Mouse (Mus musculus) thymus, adult 2 months (tissue): ENCODE results near the gene Paqr8. TPM values are rescaled to one million over a fixed set of nuclear protein-coding genes. Genes with fewer than 3 reads are reported as not detected.

Experiments used
- DNase-seq: peaks from one replicate; pipeline ENCODE4 v3.0.0; 2021
- H3K27ac ChIP-seq: fragments of 200-500 bp; 2 replicates; pipeline ENCODE4 v1.5.1; 2012; ENCODE audit warnings: low read length, control low read depth; ENCODE audit not compliant: control insufficient read depth, insufficient read depth
- H3K27me3 ChIP-seq: fragments of 200-500 bp; 2 replicates; pipeline ENCODE4 v1.6.1; 2012; ENCODE audit warnings: mild to moderate bottlenecking, low read length, moderate library complexity, mixed read lengths; ENCODE audit not compliant: control insufficient read depth, insufficient read depth
- H3K36me3 ChIP-seq: fragments of 200-500 bp; 2 replicates; pipeline ENCODE4 v1.6.1; 2012; ENCODE audit warnings: mild to moderate bottlenecking, low read length, moderate library complexity; ENCODE audit not compliant: control insufficient read depth, insufficient read depth
- H3K4me1 ChIP-seq: fragments of 200-500 bp; replicated peaks from 2 replicates; pipeline ENCODE4 v1.6.1; 2012; ENCODE audit warnings: low read length; ENCODE audit not compliant: control insufficient read depth, insufficient read depth
- H3K4me3 ChIP-seq: fragments of 200-500 bp; 2 replicates; pipeline ENCODE4 v1.5.1; 2012; ENCODE audit warnings: mild to moderate bottlenecking, low read length, control low read depth, moderate library complexity; ENCODE audit not compliant: control insufficient read depth, insufficient read depth
- CTCF ChIP-seq: fragments of 200-500 bp; IDR thresholded peaks from 2 replicates; pipeline ENCODE4 v1.5.1; 2012; ENCODE audit warnings: mild to moderate bottlenecking, control low read depth, low read length, moderate library complexity, borderline replicate concordance; ENCODE audit not compliant: control insufficient read depth, poor library complexity, insufficient read depth; ENCODE audit errors: extremely low read depth
- POLR2A ChIP-seq: fragments of 200-500 bp; IDR thresholded peaks from 2 replicates; pipeline ENCODE4 v1.6.1; 2012; ENCODE audit warnings: mild to moderate bottlenecking, low read length, control low read depth, moderate library complexity; ENCODE audit not compliant: control insufficient read depth, poor library complexity, insufficient read depth; ENCODE audit errors: extremely low read depth
- WGBS: fragments of 180-500 bp; shearing (Covaris S2); methylation state at CpG from one replicate; pipeline ENCODE4 v1.1.7; 2018; 5-methylcytosine and 5-hydroxymethylcytosine counted together
- polyA plus RNA-seq: library from polyadenylated mRNA; depleted of rRNA; stranded (reverse); fragments of >200 nt; gene quantifications from 2 replicates; pipeline ENCODE4 v1.2.3, GENCODE M21; 2012

The Paqr8 gene
- polyA plus RNA-seq, 1 experiment = 9.6 TPM

DNA sequence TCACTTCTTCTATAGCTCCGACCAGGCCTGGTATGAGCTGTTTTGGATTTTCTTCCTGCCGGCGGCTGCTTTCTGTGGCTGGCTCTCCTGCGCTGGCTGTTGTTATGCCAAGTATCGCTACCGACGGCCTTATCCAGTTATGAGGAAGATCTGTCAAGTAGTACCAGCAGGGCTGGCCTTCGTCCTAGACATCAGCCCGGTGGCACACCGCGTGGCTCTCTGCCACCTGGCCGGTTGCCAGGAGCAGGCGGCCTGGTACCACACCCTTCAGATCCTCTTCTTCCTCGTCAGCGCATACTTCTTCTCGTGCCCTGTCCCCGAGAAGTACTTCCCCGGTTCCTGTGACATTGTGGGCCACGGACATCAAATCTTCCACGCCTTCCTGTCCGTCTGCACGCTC lies 44.7 kb downstream of the Paqr8 start:
- WGBS = 91% methylated on average over 22 of the region's 22 CpGs
- Histone ChIP-seq H3K36me3 (no peaks in the 10 kb centered on the region), H3K4me3 (no peak overlapping the region), H3K27ac (no peak overlapping the region), H3K4me1 (no peaks in the 10 kb centered on the region), H3K27me3 (no peaks in the 10 kb centered on the region)
- DNase-seq = no peak
- TF ChIP-seq CTCF (no peak), POLR2A (no peak)

DNA sequence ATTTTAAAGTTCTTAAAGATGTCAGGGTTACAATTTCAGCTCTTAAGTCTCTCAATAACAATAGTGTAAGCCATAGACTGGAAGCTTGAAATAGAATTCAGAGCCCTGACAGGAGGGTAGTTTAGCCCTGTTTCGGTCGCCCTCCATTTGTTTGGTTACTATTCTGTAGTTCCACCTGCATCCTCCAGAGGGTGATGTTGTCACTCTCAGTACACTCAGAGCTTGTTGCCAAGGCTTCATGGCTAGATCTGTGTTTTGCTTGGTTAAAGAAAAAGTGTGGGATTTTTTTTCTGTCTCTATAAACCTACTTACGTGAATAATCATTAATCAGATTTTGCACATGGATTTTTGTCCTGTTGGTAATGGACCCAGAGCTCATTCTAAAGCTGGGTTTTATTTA lies 48.6 kb downstream of the Paqr8 start:
- H3K27ac ChIP-seq = no peak overlapping the region
- no peaks in the 10 kb centered on the region for H3K36me3 ChIP-seq
- H3K27me3 ChIP-seq = no peaks in the 10 kb centered on the region
- no peak overlapping the region for H3K4me3 ChIP-seq
- peak; percentile 65 for DNase-seq
- WGBS = 25% methylated on average over 3 of the region's 3 CpGs
- no peak for TF ChIP-seq POLR2A
- TF ChIP-seq CTCF = no peak
- peaks cover 10% of the 10 kb centered on the region for H3K4me1 ChIP-seq

DNA sequence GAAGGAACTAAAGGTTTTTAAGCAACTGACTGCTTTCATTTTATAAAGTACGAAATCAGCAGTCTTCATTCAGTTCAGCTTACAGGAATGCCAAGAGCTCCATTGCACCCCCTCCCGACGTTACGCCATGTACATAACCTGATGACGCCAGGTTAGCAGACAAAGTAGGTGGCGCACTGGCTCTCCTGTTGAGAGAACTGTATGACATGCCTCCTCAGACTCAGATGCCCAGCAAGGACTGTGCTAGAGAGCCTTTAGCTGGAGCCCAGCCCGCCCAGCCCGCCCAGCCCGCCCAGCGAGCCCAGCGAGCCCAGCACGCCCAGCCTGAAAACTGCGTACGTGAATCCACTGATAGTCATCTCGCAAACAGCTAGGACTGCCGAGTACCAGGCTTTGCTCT lies 49.7 kb downstream of the Paqr8 start:
- 81% methylated on average over 16 of the region's 16 CpGs for WGBS
- no peaks in the 10 kb centered on the region for H3K36me3 ChIP-seq
- DNase-seq = peak; percentile 73
- H3K4me1 ChIP-seq = peaks cover 10% of the 10 kb centered on the region
- H3K27me3 ChIP-seq = no peaks in the 10 kb centered on the region
- no peak overlapping the region for H3K4me3 ChIP-seq
- H3K27ac ChIP-seq = no peak overlapping the region
- no peak for TF ChIP-seq CTCF
- TF ChIP-seq POLR2A = no peak

DNA sequence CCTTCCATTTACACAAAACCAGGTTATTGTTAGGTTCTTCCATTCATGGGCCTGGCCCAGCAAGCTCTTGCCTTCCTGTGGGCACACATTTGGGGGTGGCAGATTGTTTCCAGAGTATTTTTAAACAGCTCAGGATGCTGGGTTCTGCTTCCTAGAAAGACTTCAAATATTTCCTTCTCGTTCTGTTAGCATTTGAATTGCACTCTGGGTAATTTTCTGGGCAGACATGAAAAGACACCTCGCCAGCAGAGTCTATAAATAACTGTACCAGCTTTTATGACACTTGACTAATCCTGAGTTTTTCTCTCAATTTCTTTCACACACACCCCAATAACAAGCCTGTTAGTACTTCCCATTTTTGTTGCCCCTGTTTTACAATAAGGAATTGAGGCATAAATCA lies 50.9 kb downstream of the Paqr8 start:
- no peaks in the 10 kb centered on the region for H3K36me3 ChIP-seq
- no peak for TF ChIP-seq POLR2A
- TF ChIP-seq CTCF = no peak
- H3K4me3 ChIP-seq = no peak overlapping the region
- H3K27me3 ChIP-seq = no peaks in the 10 kb centered on the region
- no peak for DNase-seq
- 10% methylated on average over 2 of the region's 2 CpGs for WGBS
- H3K4me1 ChIP-seq = peaks cover 10% of the 10 kb centered on the region
- H3K27ac ChIP-seq = no peak overlapping the region

DNA sequence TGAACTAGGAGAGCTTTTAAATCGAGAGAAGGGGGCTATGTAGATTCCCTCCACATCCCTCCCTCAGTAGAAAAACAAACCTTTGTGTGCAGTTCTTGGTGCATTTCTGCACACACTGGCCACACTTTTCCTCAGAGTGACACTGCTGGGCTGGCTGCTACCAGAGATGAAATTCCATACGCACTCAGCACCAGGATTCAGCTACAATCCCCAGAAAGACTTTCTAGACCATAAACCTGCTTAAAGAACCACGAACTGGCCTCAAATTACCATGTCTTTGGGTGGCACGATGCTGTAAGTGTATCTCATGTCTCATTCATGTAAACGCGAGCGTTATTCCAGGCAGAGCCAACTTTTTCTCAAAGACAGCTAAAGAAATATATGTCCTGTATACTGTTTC lies 51.5 kb downstream of the Paqr8 start:
- 89% methylated on average over 7 of the region's 7 CpGs for WGBS
- TF ChIP-seq POLR2A = no peak
- TF ChIP-seq CTCF = no peak
- H3K4me1 ChIP-seq = peaks cover 10% of the 10 kb centered on the region
- no peaks in the 10 kb centered on the region for H3K36me3 ChIP-seq
- no peaks in the 10 kb centered on the region for H3K27me3 ChIP-seq
- H3K4me3 ChIP-seq = no peak overlapping the region
- no peak for DNase-seq
- no peak overlapping the region for H3K27ac ChIP-seq

DNA sequence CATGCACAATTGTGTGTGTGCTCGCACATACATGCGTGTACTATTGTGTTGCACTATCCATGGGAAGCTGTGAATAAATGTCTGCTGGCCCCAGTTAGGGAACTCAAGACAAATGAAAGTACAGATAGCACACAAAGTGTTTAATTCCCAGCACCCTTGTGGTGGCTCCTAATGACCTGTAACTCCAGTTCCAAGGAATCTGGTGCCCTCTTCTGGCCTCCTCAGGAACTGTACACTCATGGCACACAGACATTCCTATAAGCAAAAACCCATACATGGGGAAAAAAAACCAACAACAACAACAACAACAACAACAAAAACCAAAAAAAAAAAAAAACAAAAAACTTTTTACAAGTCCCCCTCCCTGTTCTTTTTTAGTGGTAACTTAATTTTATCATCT lies 52.6 kb downstream of the Paqr8 start:
- 100% methylated on average over 2 of the region's 2 CpGs for WGBS
- H3K36me3 ChIP-seq = no peaks in the 10 kb centered on the region
- no peak overlapping the region for H3K27ac ChIP-seq
- no peak overlapping the region for H3K4me3 ChIP-seq
- peaks cover 10% of the 10 kb centered on the region for H3K4me1 ChIP-seq
- TF ChIP-seq CTCF = no peak
- TF ChIP-seq POLR2A = no peak
- no peak for DNase-seq
- H3K27me3 ChIP-seq = no peaks in the 10 kb centered on the region

DNA sequence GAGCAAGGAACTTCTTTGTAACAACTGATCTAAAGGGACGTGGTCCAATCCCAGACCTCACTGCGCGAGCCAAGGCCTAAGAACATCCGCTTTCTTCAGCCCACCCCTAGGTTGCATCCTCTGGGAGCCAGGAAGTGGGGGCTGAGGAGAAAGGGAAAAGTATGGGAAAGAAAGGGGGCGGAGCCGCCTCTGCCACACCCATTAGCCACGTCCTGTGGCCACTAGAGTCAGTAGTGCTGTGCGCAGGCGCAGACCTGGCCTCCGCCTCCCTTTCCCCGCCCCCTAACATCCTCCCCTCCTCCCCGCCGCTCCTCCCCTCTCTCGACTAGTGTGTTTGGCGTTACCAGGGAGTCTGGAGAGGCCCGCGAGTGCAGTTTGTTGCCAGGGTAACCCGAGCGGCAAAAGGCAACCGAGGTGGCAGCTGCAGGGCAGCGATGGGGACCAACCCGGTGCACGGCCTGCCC lies 60.9 kb downstream of the Paqr8 start, which contains the start of gene Efhc1:
Gene Efhc1 (plus strand): TSS at position 327 of the 464 bp plus-strand sequence.
- TF ChIP-seq CTCF (no peak), POLR2A (no peak; the same call in 1 of the 2 replicates)
- no peak within 1 kb of the TSS for H3K27ac ChIP-seq

More for the DNA sequence above, 60.9 kb downstream of the Paqr8 start, which contains the start of gene Efhc1:
- peaks cover 11% of the 10 kb centered on the region for H3K4me1 ChIP-seq
- peak within 1 kb of the TSS; percentile 42 for H3K4me3 ChIP-seq
- peak; percentile 85 for DNase-seq
- no peaks in the 10 kb centered on the region for H3K27me3 ChIP-seq
- no peaks in the 10 kb centered on the region for H3K36me3 ChIP-seq
- WGBS = 9% methylated on average over 22 of the region's 23 CpGs
